Mouse (Mus musculus): Measurements from ENCODE around the gene Zfp39. TPM values are rescaled to one million over a fixed set of nuclear protein-coding genes. Genes with fewer than 3 reads are reported as not detected.
"Not testable (repeated sequence)": the region's sequence is repeated elsewhere in the genome, so short reads cannot be mapped to it uniquely, and the experiment has no call there.

Zfp39 gene
- polyA plus RNA-seq, 2 experiments from 2014 or later: 8.2 to 10.6 TPM

GRCm38 (mm10) chr11:58918759-58919158, 14.7 kb upstream of the Zfp39 start:
- no peak for ATAC-seq

- no peak for ATAC-seq
Observed at GRCm38 (mm10) chr11:58917745-58918366, 13.8 kb upstream of the Zfp39 start, which contains the start of gene Btnl10. Gene Btnl10 (plus strand): TSS chr11:58917908.

DNA sequence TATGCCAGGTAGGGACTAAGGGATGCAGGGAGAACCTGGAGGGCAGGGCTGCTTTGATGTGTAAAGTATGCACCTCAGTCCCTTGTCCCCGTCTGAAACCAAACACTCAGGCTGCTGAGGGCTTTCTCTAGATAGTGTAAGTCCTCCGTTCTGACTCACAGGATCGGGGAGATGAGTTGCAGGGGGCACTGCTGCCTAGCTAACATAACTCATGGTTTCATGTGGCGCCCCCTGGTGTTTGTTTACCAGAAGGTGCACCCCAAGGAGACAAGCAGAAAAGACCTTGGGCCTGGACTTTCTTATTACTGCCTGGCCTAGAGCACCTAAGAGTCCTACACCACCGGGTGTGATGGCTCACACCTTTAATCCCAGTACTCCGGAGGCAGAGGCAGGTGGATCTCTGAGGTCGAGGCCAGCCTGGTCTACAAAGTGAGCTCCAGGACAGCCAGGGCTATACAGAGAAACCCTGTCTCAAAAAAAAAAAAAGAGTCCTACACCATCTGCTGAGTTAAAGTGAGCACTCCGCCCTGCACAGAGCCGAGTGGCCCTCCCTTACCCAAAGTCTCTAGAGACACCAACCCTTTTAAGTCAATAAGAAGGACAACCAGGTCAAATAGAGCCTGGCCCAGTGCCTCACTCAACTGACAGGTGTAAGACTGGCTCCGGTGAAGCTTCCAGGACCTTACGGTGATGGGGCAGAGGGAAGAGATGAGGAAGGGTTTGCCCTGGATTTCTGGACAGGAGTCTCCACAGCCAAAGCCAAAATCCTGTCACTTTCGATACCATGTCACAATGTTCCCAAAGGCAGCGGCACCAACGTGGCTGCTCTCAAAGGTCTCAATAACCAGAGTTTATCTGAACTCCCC, 13.1 kb upstream of the Zfp39 start:
- ATAC-seq: peak; percentile 70

DNA sequence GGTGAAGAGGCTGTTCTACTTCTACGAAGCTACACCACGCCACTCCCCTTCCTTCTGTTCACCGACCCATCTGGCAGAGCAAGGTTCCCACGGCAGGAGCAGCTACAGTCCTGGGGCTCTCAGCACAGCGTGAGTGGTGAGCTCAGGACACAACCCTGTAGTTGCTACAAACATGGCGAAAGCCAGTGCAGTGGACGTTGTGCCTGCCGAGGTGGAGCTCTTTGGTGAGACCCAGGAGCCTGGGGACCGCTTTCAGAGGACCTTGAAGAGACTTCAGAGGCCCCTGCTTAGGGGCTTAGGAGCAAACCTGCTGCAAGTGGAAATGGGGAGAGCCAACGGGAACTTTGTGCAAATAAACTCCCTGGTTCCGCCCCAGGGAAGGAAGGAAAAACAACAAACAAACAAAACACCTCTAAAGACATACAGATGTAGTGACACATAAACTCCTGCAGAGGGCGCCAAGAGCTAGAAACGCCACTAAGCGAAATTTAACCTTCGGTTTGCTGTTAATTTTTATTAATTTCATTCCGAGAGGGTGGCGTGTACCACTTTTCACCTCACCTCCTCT, 10.5 kb upstream of the Zfp39 start:
- ATAC-seq: peak; percentile 70

DNA sequence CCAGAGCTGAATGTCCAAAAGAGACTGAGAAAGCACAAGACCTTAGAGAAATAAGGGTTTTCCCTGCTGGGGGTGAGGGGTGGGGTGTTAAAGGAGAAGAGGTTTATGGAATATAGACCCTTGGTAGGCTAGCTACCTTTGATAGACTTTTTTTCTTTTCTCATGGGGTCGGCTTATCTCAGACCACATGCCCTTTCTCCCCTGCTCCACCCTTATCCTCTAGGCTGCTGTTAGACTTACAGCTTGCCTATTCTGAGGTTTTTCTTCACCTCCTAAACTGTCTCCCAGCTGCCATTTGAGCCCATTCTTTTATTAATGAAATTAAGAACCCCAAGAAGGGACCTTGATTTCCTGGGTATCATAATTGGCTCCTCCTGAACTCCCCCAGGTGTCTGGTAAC, 9.8 kb upstream of the Zfp39 start:
- no peak for ATAC-seq

GRCm38 (mm10) chr11:58904838-58905237, 813 bp upstream of the Zfp39 start:
- ATAC-seq: no peak

DNA sequence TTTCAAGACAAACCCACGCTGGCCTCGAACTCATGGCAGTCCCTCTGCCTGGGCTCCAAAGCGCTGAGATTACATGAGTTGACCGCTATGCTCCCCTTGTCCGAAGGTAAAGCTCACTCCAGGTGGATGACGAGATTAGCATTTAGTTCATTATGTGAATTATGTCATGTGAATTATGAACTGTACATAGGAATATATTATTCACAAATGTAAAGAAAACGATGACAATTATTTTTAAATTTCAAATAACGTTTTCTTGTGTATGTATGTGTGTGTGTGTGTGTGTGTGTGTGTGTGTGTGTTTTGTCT, 339 bp upstream of the Zfp39 start:
- no peak for ATAC-seq

DNA sequence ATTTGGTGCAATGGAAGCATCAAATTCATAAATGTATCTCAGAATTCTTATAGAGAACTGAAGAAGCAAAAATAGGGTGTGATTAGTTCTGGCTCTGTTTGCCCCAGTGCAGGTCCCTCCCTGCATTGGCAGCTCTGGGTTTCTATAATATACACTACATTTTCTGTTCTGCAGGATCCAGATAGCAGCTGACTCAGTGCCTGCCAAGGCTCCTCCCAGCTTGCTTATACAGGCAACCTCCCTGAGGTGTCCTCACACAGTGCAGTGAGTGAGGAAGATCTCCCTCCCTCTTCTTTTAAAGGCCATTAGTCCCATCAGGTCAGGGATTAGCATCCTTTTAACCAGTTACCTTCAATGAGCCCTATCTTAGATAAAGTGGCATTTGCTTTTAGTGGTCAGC, 2.9 kb downstream of the Zfp39 start:
- ATAC-seq: no peak

GRCm38 (mm10) chr11:58897485-58897884, 6.5 kb downstream of the Zfp39 start:
- ATAC-seq: no peak

DNA sequence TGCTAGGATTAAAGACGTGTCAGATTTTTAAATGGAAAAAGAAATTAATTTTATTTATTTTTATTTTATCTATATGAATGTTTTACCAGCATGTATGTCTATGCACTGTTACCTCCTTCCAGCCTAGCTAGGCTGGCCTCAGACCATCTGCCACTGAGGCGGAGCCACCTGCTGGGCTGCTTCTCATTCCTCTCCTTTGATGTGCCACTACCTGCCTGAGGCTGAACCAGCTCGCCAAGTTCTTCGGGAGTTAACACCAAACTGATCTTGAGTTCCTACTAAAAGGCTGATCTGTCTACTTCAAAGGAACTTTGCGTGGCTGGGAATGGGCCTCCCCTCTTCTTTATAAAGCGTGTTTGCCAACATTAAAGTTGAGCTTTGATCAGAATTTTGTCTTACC, 9.6 kb downstream of the Zfp39 start:
- ATAC-seq: no peak

DNA sequence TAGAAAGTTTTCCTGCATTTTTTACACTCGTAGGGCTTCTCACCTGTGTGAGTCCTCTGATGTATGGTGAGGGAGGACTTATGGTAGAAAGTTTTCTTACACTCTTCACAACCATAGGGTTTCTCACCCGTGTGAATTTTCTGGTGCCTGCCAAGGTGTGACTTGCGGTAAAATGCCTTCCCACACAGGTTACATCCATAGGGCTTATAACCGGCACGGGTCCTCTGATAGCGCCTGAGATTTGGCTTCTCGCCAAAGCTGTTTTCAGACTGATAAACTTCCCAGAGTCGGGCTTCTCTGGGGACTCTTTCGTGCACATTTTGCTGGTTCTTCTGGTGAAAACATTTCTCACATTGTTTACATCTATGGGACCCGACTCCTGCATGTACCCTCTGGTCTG, 13.5 kb downstream of the Zfp39 start:
- ATAC-seq: no peak

DNA sequence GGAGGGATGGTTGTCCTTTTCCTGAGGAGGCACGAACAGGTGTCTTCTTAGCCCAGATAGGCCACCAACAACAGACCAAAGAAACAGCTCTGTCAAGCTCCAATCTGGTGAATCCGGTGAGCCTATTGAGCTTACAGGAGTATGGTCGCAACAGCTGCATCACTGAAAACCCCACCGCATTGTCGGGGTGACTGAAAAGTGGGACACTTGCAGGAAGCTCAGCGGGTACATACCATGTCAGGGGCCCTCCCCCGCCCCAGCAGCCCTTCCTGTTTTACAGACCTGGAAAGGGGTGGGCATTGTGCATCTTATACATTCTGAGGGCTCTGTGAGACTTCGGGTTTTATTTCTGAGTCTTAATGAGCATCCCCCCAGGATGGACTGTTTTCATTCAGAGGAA, 20.3 kb downstream of the Zfp39 start:
- ATAC-seq: no peak

GRCm38 (mm10) chr11:58870961-58871360, 33.1 kb downstream of the Zfp39 start:
- ATAC-seq: no peak

DNA sequence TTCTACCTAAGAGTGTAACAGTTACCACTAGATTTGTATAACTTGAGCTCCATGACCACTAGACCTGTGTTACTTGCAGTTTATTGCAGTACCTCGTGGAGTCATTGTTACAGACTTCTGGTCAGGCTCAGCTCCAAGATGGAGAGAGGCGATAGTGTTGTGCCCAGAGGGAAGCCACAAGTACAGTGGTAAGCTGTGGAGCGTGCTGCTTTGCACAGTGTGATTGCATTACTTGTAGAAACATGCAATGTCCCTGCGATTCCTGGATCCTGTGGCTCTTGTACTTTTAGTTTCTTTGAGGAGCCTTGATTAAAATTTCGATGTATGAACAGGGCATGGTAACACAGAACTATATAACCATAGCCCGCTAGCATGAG, 36.1 kb downstream of the Zfp39 start:
- no peak for ATAC-seq

GRCm38 (mm10) chr11:58867039-58867953, 36.7 kb downstream of the Zfp39 start, which contains the start of gene 2810021J22Rik:
Gene 2810021J22Rik (plus strand): TSS chr11:58867216.
- ATAC-seq: peak; percentile 96

DNA sequence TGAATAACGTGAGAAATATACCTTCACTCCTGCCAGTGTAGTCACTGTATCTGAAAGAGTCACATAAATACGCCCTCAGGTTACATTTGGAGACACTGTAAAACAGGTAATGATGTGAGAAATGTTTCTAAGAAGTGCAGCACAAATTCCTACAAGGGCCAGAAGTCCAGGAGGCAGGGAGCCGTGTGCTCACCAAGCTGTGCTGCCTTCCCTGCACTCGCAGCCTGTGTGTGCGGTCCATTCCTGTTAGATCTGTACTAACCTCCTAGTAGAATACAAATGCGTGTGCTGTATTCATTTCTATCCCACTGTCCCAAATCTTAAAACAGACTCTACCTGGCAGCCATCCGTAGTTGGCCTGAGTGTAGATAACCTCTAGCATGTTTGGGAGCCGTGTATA, 43.3 kb downstream of the Zfp39 start:
- ATAC-seq: no peak

DNA sequence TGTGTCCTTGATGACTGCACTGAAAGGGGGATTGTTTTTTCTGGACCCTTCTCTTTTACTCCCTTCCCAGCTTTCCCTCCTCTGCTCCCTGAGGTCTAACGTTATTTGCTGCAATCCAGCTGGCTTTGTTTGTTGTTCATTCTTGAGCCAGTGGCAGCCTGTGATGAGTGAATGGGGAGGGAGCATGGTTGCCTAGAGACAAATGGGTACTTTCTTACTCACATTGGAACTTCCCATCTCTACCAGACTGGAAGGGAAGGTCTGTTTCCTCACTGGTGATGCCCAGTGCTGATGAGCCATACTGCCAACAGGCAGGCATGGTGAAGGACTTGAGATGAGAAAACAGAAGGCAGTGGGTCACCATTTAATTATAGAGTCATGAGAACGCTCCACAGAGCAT, 54.3 kb downstream of the Zfp39 start:
- no peak for ATAC-seq

DNA sequence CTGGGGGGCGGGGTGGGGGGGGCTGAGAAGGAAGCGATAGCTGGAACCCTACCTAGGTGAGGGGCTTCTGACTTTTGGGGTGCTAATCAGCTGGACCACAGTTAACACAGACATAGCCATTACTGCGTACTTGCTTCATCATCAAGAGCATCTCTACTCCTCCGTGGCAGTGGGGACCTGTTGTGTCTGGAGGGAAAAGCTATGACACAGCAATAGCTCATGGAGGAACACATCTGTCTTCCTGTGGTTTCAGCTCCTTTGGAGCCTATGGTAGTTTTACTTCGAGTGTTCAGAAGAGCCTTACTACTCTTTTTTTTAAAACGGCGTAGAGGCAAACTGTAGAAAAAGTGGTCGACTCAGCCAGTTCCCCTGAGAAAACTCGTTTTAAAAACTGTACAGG, 56.4 kb downstream of the Zfp39 start:
- ATAC-seq: no peak

DNA sequence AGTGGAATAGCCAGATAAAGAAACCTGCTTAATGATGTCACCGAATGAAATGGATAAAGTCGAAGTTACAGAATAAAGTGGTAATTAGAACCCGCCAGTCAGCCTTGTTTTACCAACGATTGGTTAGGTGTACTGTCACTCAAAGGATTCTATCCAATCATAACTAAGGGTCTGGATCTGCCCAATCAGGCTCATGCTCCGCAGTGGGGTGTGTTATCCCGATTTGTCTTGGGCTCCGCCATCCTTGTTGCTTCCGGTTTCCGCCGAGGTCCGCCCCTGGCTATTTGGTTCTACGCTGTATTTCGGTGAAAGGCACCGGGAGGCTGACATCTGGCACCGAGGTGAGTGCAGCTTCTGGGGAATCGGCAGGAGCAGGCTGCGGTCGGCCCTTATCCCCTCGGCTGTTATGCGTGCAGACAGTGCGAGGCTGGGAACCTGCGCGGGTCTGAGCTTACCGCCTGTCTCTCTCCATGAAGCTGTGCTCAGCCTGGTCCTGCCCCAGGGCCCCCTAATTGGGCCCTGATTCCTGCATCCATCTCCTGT, 57.0 kb downstream of the Zfp39 start, which contains the start of gene Gm12258:
Gm12258 (plus strand) TSS at position 240 of the 543 bp plus-strand sequence.
- peak; percentile 100 for ATAC-seq

- ATAC-seq: not testable (repeated sequence)
Observed at GRCm38 (mm10) chr11:58838951-58839350, 65.1 kb downstream of the Zfp39 start, which contains the start of gene Olfr311. Gene Olfr311 (plus strand): TSS chr11:58839251.
